Mouse (Mus musculus) midbrain, embryonic 15.5 days (tissue): ENCODE data around the gene Pigl. TPM values are rescaled to one million over a fixed set of nuclear protein-coding genes. Genes with fewer than 3 reads are reported as not detected.

Experiments
- ATAC-seq: fragments of 200-750 bp; cut with Nextera tagmentation; replicated peaks from 2 replicates; pipeline ENCODE4 v1.8.0; 2017; ENCODE audit warnings: moderate TSS enrichment
- H3K27ac ChIP-seq: fragments of 300-500 bp; sonication (generic); 2 replicates; pipeline ENCODE4 v1.5.1; 2015; ENCODE audit warnings: mild to moderate bottlenecking, inconsistent platforms
- H3K27me3 ChIP-seq: fragments of 300-500 bp; sonication (generic); replicated peaks from 2 replicates; pipeline ENCODE4 v1.6.1; 2015; ENCODE audit warnings: inconsistent platforms
- H3K36me3 ChIP-seq: fragments of 300-500 bp; sonication (generic); replicated peaks from 2 replicates; pipeline ENCODE4 v1.6.1; 2015; ENCODE audit warnings: inconsistent platforms
- H3K4me1 ChIP-seq: fragments of 300-500 bp; sonication (generic); 2 replicates; pipeline ENCODE4 v1.6.1; 2015; ENCODE audit warnings: inconsistent platforms
- H3K4me2 ChIP-seq: fragments of 300-500 bp; sonication (generic); 2 replicates; pipeline ENCODE4 v1.6.1; 2015; ENCODE audit warnings: inconsistent platforms, mild to moderate bottlenecking, moderate library complexity
- H3K4me3 ChIP-seq: fragments of 300-500 bp; sonication (generic); 2 replicates; pipeline ENCODE4 v1.5.1; 2015; ENCODE audit warnings: mild to moderate bottlenecking, inconsistent platforms
- H3K9ac ChIP-seq: fragments of 300-500 bp; sonication (generic); 2 replicates; pipeline ENCODE4 v1.6.1; 2015; ENCODE audit warnings: mild to moderate bottlenecking, inconsistent platforms
- H3K9me3 ChIP-seq: fragments of 300-500 bp; sonication (generic); 2 replicates; pipeline ENCODE4 v1.6.1; 2016; ENCODE audit warnings: inconsistent platforms
- WGBS: fragments of 180-500 bp; shearing (Covaris S2); methylation state at CpG from one replicate; pipeline ENCODE4 v1.1.7; 2015; ENCODE audit warnings: mixed read lengths; 5-methylcytosine and 5-hydroxymethylcytosine counted together
- polyA plus RNA-seq: library from polyadenylated mRNA; unstranded; fragments of >200 nt; fragmentation: Nextera tagmentation; extraction: Ambion mirVana; gene quantifications from 2 replicates; pipeline ENCODE4 v1.2.1, GENCODE M21; 2015

Pigl gene
- polyA plus RNA-seq, 1 experiment from 2014 or later, result 8.6 TPM

GRCm38 (mm10) chr11:62554163-62554855, 96.0 kb downstream of the Pigl start:
- Histone ChIP-seq H3K4me3 (peak overlapping the region; percentile 39), H3K9ac (no peak overlapping the region; the same call in 1 of the 2 replicates), H3K4me1 (peaks cover 37% of the 10 kb centered on the region), H3K36me3 (no peaks in the 10 kb centered on the region), H3K27ac (no peak overlapping the region), H3K27me3 (no peaks in the 10 kb centered on the region), H3K4me2 (peak overlapping the region; percentile 81), H3K9me3 (no peaks in the 10 kb centered on the region)
- no peak for ATAC-seq
- 65% methylated on average over 5 of the region's 5 CpGs for WGBS

GRCm38 (mm10) chr11:62554934-62555517, 96.8 kb downstream of the Pigl start:
- Histone ChIP-seq H3K36me3 (no peaks in the 10 kb centered on the region), H3K4me3 (peak overlapping the region; percentile 39), H3K4me1 (peaks cover 31% of the 10 kb centered on the region), H3K9ac (no peak overlapping the region), H3K27ac (no peak overlapping the region), H3K9me3 (no peaks in the 10 kb centered on the region), H3K4me2 (peak overlapping the region; percentile 81), H3K27me3 (no peaks in the 10 kb centered on the region)
- ATAC-seq, result no peak

- no peak overlapping the region for H3K4me3 ChIP-seq
- H3K4me2 ChIP-seq, result peak overlapping the region; percentile 81; the same call in 1 of the 2 replicates
- no peak for ATAC-seq
- no peaks in the 10 kb centered on the region for H3K27me3 ChIP-seq
- peaks cover 34% of the 10 kb centered on the region for H3K4me1 ChIP-seq
- no peaks in the 10 kb centered on the region for H3K9me3 ChIP-seq
- no peaks in the 10 kb centered on the region for H3K36me3 ChIP-seq
- no peak overlapping the region for H3K27ac ChIP-seq
- no peak overlapping the region for H3K9ac ChIP-seq
These were observed 97.7 kb downstream of the Pigl start for GRCm38 (mm10) chr11:62555896-62556412.

DNA sequence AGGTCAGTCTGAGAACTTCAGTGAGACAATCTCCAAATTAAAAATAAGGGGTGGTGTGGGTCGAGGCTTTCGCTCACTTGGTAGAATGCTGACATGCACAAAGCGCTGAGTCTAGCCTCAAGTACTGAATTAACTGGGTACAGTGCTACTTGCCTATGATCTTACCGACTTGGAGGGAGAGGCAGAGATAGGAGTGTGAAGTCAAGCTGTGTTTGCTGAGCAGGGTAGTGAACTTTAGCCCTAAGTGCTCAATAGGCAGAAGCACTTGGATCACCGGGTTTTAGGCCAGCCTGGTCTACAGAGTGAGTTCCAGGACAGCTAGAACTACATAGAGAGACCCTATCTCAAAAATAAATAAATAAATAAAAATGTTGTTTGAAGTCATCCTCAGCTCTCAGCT, 98.9 kb downstream of the Pigl start:
- no peak for ATAC-seq
- no peak overlapping the region for H3K27ac ChIP-seq
- WGBS, result 72% methylated on average over 5 of the region's 5 CpGs

DNA sequence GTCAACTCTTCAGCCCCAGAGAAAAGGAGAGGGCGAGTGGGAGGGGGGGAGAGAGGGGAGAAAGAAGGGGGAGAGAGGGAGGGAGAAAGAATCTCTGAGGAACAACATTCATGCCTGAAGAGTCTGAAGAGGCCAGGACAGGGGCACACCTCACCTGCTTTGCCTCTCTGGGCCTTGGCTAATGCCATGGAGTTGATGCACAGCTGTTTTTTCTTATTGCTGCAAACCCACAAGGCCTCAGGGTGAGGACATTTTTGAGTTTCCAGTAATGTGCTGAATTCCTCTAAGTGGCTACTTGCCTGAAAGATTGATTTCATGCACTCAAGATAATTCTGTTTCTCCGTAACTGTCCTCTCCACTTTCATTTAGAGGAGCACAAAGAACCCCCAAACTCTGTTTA, 99.9 kb downstream of the Pigl start:
- Histone ChIP-seq H3K4me1 (peaks cover 33% of the 10 kb centered on the region), H3K4me3 (no peak overlapping the region), H3K9ac (no peak overlapping the region), H3K4me2 (no peak overlapping the region), H3K27me3 (no peaks in the 10 kb centered on the region), H3K9me3 (no peaks in the 10 kb centered on the region), H3K27ac (no peak overlapping the region), H3K36me3 (no peaks in the 10 kb centered on the region)
- ATAC-seq, result no peak
- WGBS, result 55% methylated on average over 2 of the region's 2 CpGs

More for the DNA sequence above, 98.9 kb downstream of the Pigl start:
- Histone ChIP-seq H3K36me3 (no peaks in the 10 kb centered on the region), H3K27me3 (no peaks in the 10 kb centered on the region), H3K9me3 (no peaks in the 10 kb centered on the region), H3K4me1 (peaks cover 34% of the 10 kb centered on the region), H3K4me3 (no peak overlapping the region), H3K4me2 (no peak overlapping the region), H3K9ac (no peak overlapping the region)

DNA sequence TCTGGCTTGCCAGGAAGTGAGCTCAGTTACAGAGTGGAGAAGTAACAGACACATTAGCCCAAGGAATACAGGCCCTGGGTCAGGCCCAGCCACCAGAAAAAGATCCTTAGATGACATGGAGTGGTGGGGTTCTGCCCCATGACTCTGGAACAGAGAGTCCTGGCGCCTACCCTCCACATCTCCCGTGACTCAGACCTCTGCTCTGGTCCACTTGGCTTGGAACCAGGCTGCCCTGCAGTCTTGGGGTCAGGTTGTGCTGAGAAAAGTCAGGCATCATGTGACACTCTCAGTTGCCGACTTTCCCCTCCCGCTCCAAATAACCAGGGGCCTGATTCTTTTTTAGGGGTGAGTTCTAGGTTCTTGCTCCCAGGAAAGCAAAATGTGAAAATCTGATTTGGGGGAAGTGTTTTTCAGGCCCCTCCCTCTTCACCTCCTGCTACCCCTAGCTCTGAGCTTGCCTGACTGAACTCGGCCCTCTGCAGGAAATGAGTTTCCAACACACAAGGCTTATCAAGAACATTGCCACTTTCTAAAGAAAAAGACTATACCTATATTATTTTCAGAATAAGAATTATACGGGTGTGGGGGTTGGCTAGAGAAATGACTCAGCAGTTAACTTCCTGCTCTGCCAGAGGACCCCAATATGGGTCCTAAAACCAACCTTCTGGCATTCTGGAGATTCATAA, 100.8 kb downstream of the Pigl start:
- Histone ChIP-seq H3K4me3 (no peak overlapping the region), H3K4me1 (peaks cover 24% of the 10 kb centered on the region), H3K4me2 (no peak overlapping the region), H3K27ac (no peak overlapping the region), H3K27me3 (no peaks in the 10 kb centered on the region), H3K9me3 (no peaks in the 10 kb centered on the region), H3K36me3 (no peaks in the 10 kb centered on the region), H3K9ac (no peak overlapping the region)
- WGBS, result 69% methylated on average over 6 of the region's 6 CpGs
- no peak for ATAC-seq

DNA sequence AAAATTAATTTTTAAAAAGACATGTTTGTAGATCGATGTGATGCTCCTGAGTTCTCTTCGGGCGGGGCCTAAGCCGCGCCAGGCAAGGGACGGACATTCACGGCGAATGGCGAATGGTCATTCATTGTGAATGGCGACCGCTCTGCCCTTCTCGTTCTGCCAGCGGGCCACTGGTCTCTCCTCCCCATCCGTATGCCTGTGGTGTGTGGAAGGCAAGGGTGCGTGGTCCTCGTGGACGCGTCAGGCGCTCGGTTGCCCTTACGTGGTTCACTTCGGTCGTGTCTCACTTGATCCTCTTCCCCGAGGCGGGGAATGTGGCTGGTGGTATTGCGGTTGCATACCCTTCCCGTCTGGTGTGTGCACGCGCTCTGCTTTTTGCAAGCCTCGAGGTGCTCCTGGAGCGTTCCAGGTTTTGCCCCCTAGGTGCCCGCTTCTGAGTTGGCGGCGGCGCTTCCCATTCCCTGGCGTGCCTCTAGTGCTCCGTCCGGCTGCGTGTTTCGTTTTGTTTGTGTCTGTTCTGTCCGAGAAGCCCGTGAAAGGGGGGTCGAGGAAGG, 102.3 kb downstream of the Pigl start:
- no peak overlapping the region; the same call in 1 of the 2 replicates for H3K9ac ChIP-seq
- H3K27ac ChIP-seq, result no peak overlapping the region
- peaks cover 9% of the 10 kb centered on the region for H3K4me1 ChIP-seq
- no peak for ATAC-seq
- H3K36me3 ChIP-seq, result no peaks in the 10 kb centered on the region
- WGBS, result 32% methylated on average over 43 of the region's 43 CpGs
- H3K4me2 ChIP-seq, result peak overlapping the region; percentile 51
- H3K9me3 ChIP-seq, result no peaks in the 10 kb centered on the region
- no peaks in the 10 kb centered on the region for H3K27me3 ChIP-seq
- peak overlapping the region; percentile 28 for H3K4me3 ChIP-seq

GRCm38 (mm10) chr11:62563590-62563989, 105.3 kb downstream of the Pigl start:
- ATAC-seq, result no peak
- no peaks in the 10 kb centered on the region for H3K9me3 ChIP-seq

More at GRCm38 (mm10) chr11:62563590-62563989, 105.3 kb downstream of the Pigl start:
- Histone ChIP-seq H3K4me3 (no peak overlapping the region), H3K4me1 (peaks cover 3% of the 10 kb centered on the region; the same call in 1 of the 2 replicates), H3K4me2 (no peak overlapping the region), H3K27ac (no peak overlapping the region), H3K36me3 (no peaks in the 10 kb centered on the region), H3K9ac (no peak overlapping the region), H3K27me3 (no peaks in the 10 kb centered on the region)
- 94% methylated on average over 2 of the region's 2 CpGs for WGBS

Other genes with a start within 250 kb of the Pigl start
- gene Adora2b, start 209.5 kb upstream of the Pigl start, polyA plus RNA-seq, result 2.9 and 3.7 TPM in 2 replicates
- gene Zswim7, start 177.1 kb upstream of the Pigl start, polyA plus RNA-seq, result 10.9 and 11.7 TPM in 2 replicates
- gene Ttc19, start 177.0 kb upstream of the Pigl start, polyA plus RNA-seq, result 42.7 and 48.4 TPM in 2 replicates
- gene Ncor1, start 81 bp downstream of the Pigl start, polyA plus RNA-seq, result 179 and 182 TPM in 2 replicates
- gene Cenpv, start 80.8 kb downstream of the Pigl start, polyA plus RNA-seq, result 67.0 and 67.3 TPM in 2 replicates
- gene Ubb, start 92.7 kb downstream of the Pigl start, polyA plus RNA-seq, result 4,689 and 4,874 TPM in 2 replicates
- gene Trpv2, start 116.0 kb downstream of the Pigl start, polyA plus RNA-seq, result 35.8 and 38.8 TPM in 2 replicates
- gene Lrrc75a, start 190.1 kb downstream of the Pigl start, polyA plus RNA-seq, result 12.1 and 12.4 TPM in 2 replicates
- 21.6 and 23.3 TPM in 2 replicates for gene Mmgt2, start 190.2 kb downstream of the Pigl start, polyA plus RNA-seq